9 mouse cellular contexts compared by ENCODE assay signal in genomic region chr11:32105750-32106646, GRCm38 (mm10).
A peak's percentile ranks its signal among the peaks of the same experiment; 100 is the strongest.
DNase-seq lines count a peak whose midpoint lies in the region; ATAC-seq and TF ChIP-seq lines count a peak whose summit lies in the region.
"Had no signal": no experiment of that assay in that cellular context is flagged by ENCODE, and none has a peak within 500 bp of the region (broad histone marks: within the 10 kb centered on the region; RNA-seq: fewer than 3 reads in every experiment).

No protein-coding gene starts in this region.

- H3K4me3 ChIP-seq in intestine, postnatal 0 days (ENCODE audit: low read depth, low read length), result no peak overlapping the region
- no peak overlapping the region for H3K4me3 ChIP-seq in intestine, embryonic 16.5 days (ENCODE audit: low read length)
- no peak overlapping the region for H3K4me3 ChIP-seq in embryonic facial prominence, embryonic 15.5 days (replicated peaks)
- H3K4me3 ChIP-seq in limb, embryonic 11.5 days (ENCODE audit: low read depth, low read length), result no peak overlapping the region
- H3K4me3 ChIP-seq: limb, embryonic 15.5 days had no signal

- H3K4me1 ChIP-seq in intestine, postnatal 0 days (replicated peaks; ENCODE audit: control insufficient read depth, insufficient read depth, low read length), result no peaks in the 10 kb centered on the region
- H3K4me1 ChIP-seq in intestine, embryonic 16.5 days (ENCODE audit: control insufficient read depth, insufficient read depth, low read length), result peaks cover 9% of the 10 kb centered on the region
- peaks cover 14% of the 10 kb centered on the region for H3K4me1 ChIP-seq in embryonic facial prominence, embryonic 15.5 days
- H3K4me1 ChIP-seq in limb, embryonic 11.5 days (ENCODE audit: control insufficient read depth, insufficient read depth, low read length), result no peaks in the 10 kb centered on the region

- no peak overlapping the region for H3K4me2 ChIP-seq in intestine, postnatal 0 days (replicated peaks; ENCODE audit: low read depth)
- no peak overlapping the region for H3K4me2 ChIP-seq in intestine, embryonic 16.5 days (ENCODE audit: low read depth, low read length)
- H3K4me2 ChIP-seq in embryonic facial prominence, embryonic 15.5 days (replicated peaks), result no peak overlapping the region
- H3K4me2 ChIP-seq in limb, embryonic 11.5 days (ENCODE audit: low read depth, severe bottlenecking), result no peak overlapping the region
- H3K4me2 ChIP-seq: limb, embryonic 15.5 days had no signal

- H3K27me3 ChIP-seq in intestine, postnatal 0 days (replicated peaks; ENCODE audit: control insufficient read depth, insufficient read depth, low read length), result no peaks in the 10 kb centered on the region
- H3K27me3 ChIP-seq in intestine, embryonic 16.5 days (replicated peaks; ENCODE audit: control insufficient read depth, insufficient read depth, low read length), result no peaks in the 10 kb centered on the region
- H3K27me3 ChIP-seq in embryonic facial prominence, embryonic 15.5 days, result no peaks in the 10 kb centered on the region
- H3K27me3 ChIP-seq in limb, embryonic 11.5 days (ENCODE audit: control insufficient read depth, insufficient read depth, low read length), result 0 out of 2 replicates have a peak, but pooled peaks cover 3% of the 10 kb centered on the region
- H3K27me3 ChIP-seq: limb, embryonic 15.5 days had no signal

- peak; percentile 43 for DNase-seq in limb, embryonic 11.5 days (ENCODE audit: low spot score)
- peak; percentile 60 to 67 for DNase-seq in thymus, adult 18-20 months
- DNase-seq in cerebellum, adult 11-12 months, result no peak
- no peak for DNase-seq in heart, adult 9 months (ENCODE audit: low spot score in 2 of 2)

- H3K9me3 ChIP-seq in intestine, postnatal 0 days (ENCODE audit: control insufficient read depth), result no peaks in the 10 kb centered on the region
- no peaks in the 10 kb centered on the region for H3K9me3 ChIP-seq in intestine, embryonic 16.5 days (ENCODE audit: control insufficient read depth, low read length)
- H3K9me3 ChIP-seq in embryonic facial prominence, embryonic 15.5 days (replicated peaks), result no peaks in the 10 kb centered on the region
- no peaks in the 10 kb centered on the region for H3K9me3 ChIP-seq in limb, embryonic 11.5 days (ENCODE audit: control insufficient read depth, low read length)
- H3K9me3 ChIP-seq: limb, embryonic 15.5 days had no signal

- H3K36me3 ChIP-seq in intestine, postnatal 0 days (ENCODE audit: control insufficient read depth, insufficient read depth), result no peaks in the 10 kb centered on the region
- H3K36me3 ChIP-seq in intestine, embryonic 16.5 days (ENCODE audit: control insufficient read depth, insufficient read depth, low read length), result no peaks in the 10 kb centered on the region
- H3K36me3 ChIP-seq in embryonic facial prominence, embryonic 15.5 days, result no peaks in the 10 kb centered on the region
- H3K36me3 ChIP-seq in limb, embryonic 11.5 days (ENCODE audit: control insufficient read depth, insufficient read depth, low read length), result no peaks in the 10 kb centered on the region
- H3K36me3 ChIP-seq: limb, embryonic 15.5 days had no signal

- peak; percentile 51 for TF ChIP-seq CTCF in intestine, postnatal 0 days (IDR thresholded peaks at IDR 0.05; ENCODE audit: low read depth)

- H3K27ac ChIP-seq in intestine, postnatal 0 days (ENCODE audit: low read depth, low read length), result no peak overlapping the region
- no peak overlapping the region for H3K27ac ChIP-seq in intestine, embryonic 16.5 days (ENCODE audit: low read length)
- no peak overlapping the region for H3K27ac ChIP-seq in embryonic facial prominence, embryonic 15.5 days (replicated peaks)
- peak overlapping the region; percentile 49; the same call in 1 of the 2 replicates for H3K27ac ChIP-seq in limb, embryonic 11.5 days (replicated peaks; ENCODE audit: low read depth, low read length)
- H3K27ac ChIP-seq: limb, embryonic 15.5 days had no signal

- ATAC-seq in intestine, postnatal 0 days, result no peak
- ATAC-seq in intestine, embryonic 16.5 days, result no peak
- ATAC-seq in embryonic facial prominence, embryonic 15.5 days (ENCODE audit: insufficient number of reproducible peaks, low FRiP score, low TSS enrichment, low read depth), result peak; percentile 47; the same call in 1 of the 2 replicates
- no peak for ATAC-seq in limb, embryonic 11.5 days (ENCODE audit: insufficient number of reproducible peaks, low FRiP score, low TSS enrichment, low read depth)
- ATAC-seq in monocyte, adult 5-6 weeks (replicated peaks; ENCODE audit: insufficient number of reproducible peaks, low FRiP score, low TSS enrichment, poor library complexity, severe bottlenecking), result no peak

- no peak overlapping the region for H3K9ac ChIP-seq in intestine, postnatal 0 days (ENCODE audit: low read depth, low read length)
- no peak overlapping the region for H3K9ac ChIP-seq in intestine, embryonic 16.5 days (ENCODE audit: low read depth, low read length)
- no peak overlapping the region for H3K9ac ChIP-seq in embryonic facial prominence, embryonic 15.5 days
- no peak overlapping the region for H3K9ac ChIP-seq in limb, embryonic 11.5 days (ENCODE audit: low read length)
- H3K9ac ChIP-seq: limb, embryonic 15.5 days had no signal

- 54% methylated on average over 10 of the region's 10 CpGs for WGBS in intestine, postnatal 0 days
- WGBS in intestine, embryonic 16.5 days, result 50% methylated on average over 10 of the region's 10 CpGs
- WGBS in embryonic facial prominence, embryonic 15.5 days, result 23% methylated on average over 10 of the region's 10 CpGs
- WGBS in limb, embryonic 11.5 days, result 36% methylated on average over 10 of the region's 10 CpGs

Comparison
In these comparisons a context has a peak if more than half of its experiments do, and no peak if none do; other contexts are left out.
1. DNase-seq: peak in limb, embryonic 11.5 days (single experiment) and thymus, adult 18-20 months (2 of 2); none in cerebellum, adult 11-12 months (single experiment) and heart, adult 9 months (0 of 2).